Mouse (Mus musculus) adrenal gland, postnatal 4 days (tissue): ENCODE results near the gene Coq2. TPM values are rescaled to one million over a fixed set of nuclear protein-coding genes. Genes with fewer than 3 reads are reported as not detected.

Experiments used
- DNase-seq, 2 experiments: peaks; one replicate each; pipeline ENCODE4 v3.0.0; 2021 to 2022; ENCODE audit warnings: low spot score in 2 of 2, mixed read lengths in 2 of 2
- long read RNA-seq, 2 experiments: library from polyadenylated mRNA; stranded (forward); transcript quantifications; one replicate each; pipeline ENCODE4 v2.0.0; 2021
- total RNA-seq, 2 experiments: library from RNA; stranded (reverse); gene quantifications; 2 replicates each; pipeline ENCODE4 v1.2.3; 2021

Gene Coq2
- total RNA-seq, result 10 to 100 TPM; 56.4 to 57.1 TPM
- long read RNA-seq, experiment 1, transcript Coq2-201 (7 exons, 1,743 nt), result major isoform, 48 of 82 reads
- long read RNA-seq, experiment 1, partial matches to known transcripts, result 3 of 82 reads
- long read RNA-seq, experiment 1, other reads (novel, unspliced or antisense), result 31 of 82 reads
- long read RNA-seq, experiment 2, transcript Coq2-201 (7 exons, 1,743 nt), result major isoform, 87 of 137 reads
- long read RNA-seq, experiment 2, partial matches to known transcripts, result 4 of 137 reads
- long read RNA-seq, experiment 2, other reads (novel, unspliced or antisense), result 45 of 137 reads

DNA sequence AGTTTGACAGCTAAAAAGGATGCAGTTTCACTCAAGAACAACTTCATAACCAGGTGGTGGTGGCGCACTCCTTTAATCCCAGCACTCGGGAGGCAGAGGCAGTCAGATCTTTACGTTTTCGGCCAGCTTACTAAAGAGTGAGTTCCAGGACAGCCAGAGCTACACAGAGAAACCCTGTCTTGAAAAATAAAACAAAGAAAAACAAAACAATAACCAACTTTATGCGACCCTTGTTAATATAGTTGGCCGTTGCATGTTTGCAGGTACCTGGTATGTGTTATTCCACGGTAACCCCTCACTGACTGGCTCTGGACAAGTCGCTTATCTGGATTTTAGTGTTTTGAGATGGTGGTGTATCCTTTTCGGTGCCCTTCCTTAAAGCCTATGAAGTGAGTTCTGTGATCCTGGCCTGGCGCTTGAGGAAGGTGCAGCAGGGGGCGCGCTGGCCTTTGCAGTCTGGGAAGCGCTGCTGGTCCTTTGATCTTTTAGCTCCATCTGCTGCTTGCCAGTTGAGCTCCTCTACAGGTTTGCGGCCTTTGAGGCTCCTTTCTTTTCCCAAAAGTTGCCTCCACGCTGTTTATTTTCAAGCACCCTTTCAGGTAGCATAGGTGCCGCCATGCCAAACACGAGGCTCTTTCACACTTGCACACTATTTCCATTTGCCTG is at the start of gene Coq2:
Coq2 (minus strand) TSS at position 430 of the 666 bp plus-strand sequence.
- DNase-seq, result peak; percentile 34 to 60

DNA sequence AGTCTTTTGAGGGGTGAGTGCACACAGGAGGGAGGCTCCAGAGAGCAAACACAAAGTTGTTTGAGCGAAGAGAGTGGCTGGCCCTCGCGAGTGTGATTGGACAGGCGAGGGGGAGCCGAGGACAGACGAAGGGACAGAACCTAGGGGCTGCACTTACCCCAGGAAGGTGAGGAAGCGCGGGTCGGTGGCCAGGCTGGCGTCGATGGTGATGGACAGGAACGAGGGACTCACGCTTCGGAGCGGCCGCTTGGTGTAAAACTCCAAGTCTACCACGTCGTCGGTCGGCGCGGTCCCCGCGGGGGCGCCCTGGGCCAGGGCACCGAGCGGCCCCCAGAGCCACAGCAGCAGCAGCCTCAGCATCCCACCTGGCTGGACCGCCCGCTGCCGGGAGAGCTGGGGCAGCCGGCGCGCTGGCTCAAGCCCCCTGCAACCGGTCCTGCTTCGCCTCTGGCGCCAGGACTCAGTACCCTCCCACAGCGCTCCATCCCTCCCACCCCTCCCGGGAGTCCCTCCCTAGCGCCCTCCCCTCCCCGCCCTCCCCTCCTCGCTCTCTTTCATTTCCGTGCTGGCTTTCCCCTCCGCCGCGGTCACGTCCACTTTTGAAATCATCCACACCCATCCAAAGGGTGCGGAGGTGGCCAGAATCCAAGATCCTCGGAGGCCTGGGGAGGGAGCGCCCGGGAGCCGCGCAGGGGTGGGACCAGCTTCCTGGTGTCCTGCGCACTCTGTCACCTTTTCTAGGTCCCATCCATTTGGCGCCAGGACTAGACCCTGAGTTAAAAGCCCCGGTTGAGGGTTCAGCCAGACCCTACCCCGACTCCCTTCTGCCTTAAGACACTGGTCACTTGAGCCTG is 44.5 kb upstream of the Coq2 start, which contains the start of gene Hpse:
Hpse (minus strand) TSS at position 482 of the 854 bp plus-strand sequence.
- peak in 1 of 2 experiments; percentile 5 for DNase-seq

DNA sequence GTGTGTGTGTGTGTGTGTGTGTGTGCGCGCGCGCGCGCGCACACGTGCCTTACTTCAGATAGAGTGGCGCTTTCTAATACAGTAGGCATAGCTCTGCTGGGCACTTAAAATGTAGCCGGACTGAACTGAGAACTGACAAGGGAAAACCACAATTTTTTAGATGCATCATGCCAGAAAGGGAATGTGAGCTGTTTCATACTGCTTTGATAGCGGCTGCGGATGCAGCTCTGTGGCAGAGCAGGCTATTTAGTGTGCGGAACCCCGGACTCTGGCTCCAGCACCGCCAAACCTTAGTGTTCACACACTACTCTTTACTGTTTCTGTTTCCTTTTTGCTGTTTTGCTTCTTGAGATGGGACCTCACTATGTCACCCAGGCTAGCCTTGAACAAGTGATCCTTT is 41.8 kb upstream of the Coq2 start:
- no peak for DNase-seq

DNA sequence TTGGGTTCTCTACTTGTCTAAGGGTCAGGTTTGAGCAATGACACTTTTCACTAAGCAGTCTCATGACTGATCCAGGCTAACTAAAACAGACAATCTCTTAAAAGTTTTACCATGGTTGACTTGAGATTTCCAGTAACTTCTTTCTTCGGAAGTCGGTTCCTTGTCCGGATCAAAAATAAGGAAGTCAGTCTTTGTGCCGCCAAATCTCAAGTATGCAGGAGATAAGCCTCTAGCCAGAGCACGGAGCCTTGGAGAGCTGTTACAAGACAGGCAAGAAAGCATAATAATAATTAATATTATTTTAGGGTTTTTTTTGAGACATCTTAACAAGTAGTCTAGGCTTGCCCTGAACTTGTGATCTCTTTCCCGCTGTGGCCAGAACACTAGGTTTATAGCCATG is 36.3 kb upstream of the Coq2 start:
- no peak for DNase-seq

GRCm38 (mm10) chr5:100710012-100710411 is 35.1 kb upstream of the Coq2 start:
- DNase-seq, result no peak

DNA sequence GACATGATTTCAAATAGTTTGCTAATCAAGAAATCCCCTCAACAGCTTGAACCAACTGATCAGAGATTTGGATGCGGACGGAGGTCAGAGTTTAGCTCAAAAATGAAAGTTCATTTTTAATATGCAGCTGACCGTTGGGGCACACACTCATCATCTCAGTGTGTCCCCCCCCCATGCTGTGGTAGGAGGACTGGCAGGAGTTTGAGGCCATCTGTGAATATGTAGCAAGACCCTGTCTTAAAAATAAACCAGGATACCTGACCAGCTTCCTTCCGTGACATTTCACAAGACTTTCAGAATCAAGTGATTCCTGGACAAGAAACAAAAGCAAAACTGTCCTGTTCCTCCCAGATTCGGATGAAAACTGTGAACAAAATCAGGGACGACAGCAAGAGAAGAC is 34.1 kb upstream of the Coq2 start:
- no peak for DNase-seq

- no peak for DNase-seq
Measured at GRCm38 (mm10) chr5:100706675-100707074, 31.7 kb upstream of the Coq2 start.

- no peak for DNase-seq
Measured at GRCm38 (mm10) chr5:100704272-100704671, 29.3 kb upstream of the Coq2 start.

DNA sequence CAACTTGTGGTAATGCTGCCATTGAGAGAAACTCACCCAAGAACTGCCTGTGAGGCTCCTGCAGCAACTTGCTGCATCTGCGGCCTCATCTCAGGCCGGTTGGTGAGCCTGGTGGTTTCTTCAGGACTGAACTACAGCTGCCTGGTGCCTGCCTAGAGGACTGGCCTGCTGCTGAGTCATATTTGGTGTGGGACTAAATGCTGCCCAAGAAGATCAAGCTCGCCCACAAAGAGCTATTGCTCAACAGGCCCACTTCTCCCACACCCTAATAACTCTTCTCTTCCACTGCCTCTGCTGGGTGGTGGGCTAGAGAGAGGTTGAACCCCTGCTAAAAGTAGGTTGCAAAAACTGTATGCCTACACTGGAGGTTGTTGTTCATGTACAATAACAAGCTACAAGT is 27.4 kb upstream of the Coq2 start:
- no peak for DNase-seq

DNA sequence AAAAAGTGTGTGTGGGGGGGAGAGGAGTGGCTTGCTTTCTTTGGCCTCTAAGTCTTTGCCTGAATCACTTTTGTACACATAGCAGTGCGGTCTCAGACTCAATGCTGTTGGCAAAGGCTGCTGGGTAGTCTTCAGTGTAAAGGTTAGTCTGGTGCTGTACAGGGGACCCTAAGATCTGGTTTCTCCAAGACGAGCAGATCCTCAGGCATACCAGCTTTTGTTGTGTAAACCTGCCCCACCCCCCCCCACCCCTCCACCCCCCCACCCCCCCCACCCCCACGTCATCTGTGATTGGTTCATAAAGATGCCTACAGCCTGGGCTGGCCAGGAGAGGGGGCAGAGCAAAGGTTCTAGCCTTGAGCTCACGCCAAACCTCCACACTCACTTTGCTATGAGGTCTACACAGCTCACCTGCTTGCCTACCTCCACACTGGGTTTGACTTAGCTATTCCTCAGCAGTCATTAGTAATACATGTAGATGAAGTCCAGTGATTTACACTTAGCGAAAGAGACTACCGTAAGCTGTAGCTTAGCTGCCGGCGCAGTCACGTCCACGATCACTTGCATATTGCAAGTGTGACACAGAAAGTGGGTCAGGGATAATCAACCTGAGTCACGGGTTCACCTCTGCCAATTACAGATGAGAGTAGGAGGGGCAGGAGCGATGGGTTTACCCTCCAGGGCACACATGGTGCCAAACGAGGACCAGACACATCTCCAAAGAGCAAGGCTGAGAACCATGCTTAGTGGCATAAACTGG is 26.1 kb upstream of the Coq2 start:
- no peak for DNase-seq

- no peak for DNase-seq
Measured at GRCm38 (mm10) chr5:100697886-100698285, 22.9 kb upstream of the Coq2 start.

- DNase-seq, result no peak
Measured at GRCm38 (mm10) chr5:100697398-100697797, 22.5 kb upstream of the Coq2 start.

- DNase-seq, result no peak
Measured at GRCm38 (mm10) chr5:100685631-100686030, 10.7 kb upstream of the Coq2 start.

DNA sequence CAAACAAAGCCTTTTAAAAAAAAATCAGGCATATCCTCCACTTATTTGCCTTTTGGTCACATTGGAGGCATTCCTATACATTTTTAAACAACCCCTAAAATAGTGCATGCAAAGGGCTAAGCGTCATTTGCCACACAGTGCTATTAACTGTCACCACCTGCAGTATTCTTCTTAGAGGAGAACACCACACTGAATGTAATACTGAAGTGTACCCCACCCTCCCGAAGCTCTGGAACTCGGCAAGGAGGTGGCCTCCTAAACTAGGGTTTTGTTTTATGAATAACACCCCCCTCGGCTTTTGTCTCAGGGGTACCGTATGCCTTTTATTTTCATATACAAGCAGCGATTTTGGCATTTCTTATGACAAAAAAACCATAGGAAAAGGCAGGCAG is 5.6 kb upstream of the Coq2 start:
- no peak for DNase-seq

DNA sequence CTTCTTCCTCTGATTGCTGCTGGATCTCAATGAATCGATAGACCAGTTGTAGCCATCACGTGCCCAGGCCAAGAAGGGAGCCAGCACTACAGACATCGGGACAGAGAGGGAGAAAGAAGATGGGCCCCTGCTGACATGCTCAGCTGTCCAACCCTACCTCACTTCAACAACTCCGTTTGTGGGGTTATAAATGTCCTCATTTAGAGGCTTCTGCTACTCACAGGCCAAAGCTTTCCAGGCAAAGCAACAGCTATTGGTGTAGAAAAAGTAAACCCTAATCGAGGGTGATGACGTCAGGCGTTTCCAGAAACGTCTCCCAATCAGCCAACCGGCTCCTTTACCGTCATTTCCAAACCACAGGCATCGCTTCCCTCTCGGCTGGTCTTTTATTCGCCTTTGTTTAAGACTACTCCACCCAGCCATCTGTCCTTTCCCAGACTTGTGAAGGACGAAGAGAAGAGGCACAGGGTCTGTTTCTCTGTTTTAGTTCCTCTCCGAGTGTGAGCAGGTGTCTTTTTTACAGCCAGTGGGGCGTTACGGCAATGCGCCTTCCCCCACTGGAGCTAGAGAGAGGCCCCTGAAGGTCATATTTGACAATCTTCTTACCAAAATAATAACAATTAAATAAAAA is 5.1 kb upstream of the Coq2 start:
- no peak for DNase-seq

GRCm38 (mm10) chr5:100673745-100674486 is 1.0 kb downstream of the Coq2 start:
- peak; percentile 80 to 82 for DNase-seq

DNA sequence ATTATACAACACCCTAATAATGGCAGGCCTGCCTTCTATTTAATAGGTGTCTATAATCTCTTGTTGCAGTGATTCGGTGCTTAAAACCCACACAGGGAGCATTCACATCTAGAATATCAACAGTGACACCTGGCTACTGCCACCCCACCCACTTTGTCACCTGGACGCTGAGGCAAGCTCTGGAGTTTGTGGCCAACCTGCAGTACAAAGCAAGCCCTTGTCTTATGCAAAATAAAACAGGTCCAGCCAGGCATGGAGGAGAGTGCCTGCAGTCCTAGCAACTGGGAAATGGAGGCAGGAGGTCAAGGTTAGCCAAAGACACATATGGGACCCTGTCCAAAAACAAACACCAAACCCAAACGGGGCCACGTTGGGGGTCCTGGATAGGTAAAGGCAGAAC is 2.5 kb downstream of the Coq2 start:
- no peak for DNase-seq

DNA sequence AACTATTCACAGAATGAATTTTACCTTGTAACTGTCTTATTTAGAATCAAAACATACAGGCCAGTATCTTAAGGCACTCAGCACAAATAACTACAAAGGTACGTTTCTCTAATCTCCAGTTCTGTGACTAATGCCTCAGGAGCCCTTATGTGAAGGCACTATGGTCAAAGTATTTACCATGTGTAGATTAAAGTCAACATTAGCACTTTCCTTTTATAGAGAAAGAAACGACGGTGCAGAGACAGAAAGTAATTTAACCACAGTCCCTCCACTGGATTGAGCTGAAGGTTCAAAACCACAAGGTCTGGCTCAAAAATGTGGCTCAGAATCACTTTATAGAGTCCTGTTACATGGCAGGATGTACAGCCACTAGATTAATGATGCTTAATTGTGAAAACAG is 3.0 kb downstream of the Coq2 start:
- DNase-seq, result no peak

- no peak for DNase-seq
Measured at GRCm38 (mm10) chr5:100671398-100671797, 3.5 kb downstream of the Coq2 start.

DNA sequence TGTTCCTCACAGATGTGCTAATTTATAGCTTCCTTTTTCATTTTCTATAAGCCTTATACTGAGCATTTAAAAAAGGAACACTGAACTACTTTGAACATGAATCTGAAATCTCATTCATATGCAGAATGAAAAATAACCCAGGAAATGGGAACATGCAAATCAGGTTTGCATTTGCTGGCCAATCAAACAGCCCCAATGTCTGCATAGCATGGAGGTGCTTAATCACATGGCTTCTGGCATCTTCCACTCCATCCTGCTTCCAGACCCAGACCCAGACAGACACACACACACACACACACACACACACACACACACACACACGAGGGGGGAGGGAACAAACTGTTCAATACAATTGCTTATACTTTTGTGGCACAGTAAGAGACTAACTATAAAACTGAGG is 8.0 kb downstream of the Coq2 start:
- DNase-seq, result no peak
